Mouse (Mus musculus): Measurements from ENCODE around the gene Anapc16.

DNA sequence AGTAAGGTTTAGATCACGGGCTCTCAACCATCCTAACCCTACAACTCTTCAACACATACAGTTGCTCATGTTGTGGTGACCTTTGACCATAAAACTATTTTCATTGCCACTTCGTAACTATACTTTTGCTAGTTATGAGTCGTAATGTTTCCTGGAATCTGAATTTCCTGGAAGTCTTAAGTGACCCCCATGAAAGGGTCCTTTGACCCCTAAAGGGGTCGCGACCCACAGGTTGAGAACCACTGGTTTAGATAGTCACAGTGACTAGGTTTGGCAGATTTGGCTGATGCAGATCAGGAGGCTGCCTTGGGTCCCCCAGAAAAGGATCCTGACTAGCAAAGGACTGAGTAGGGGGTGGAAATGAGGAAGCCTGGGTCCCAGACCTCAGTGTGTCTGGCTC lies 64.3 kb downstream of the Anapc16 start:
- TF ChIP-seq CTCF (conservative IDR thresholded peaks at IDR 0.05; ENCODE audit: insufficient read depth, insufficient read length, low read depth, low read length) (no peak), POLR2A (IDR thresholded peaks at IDR 0.05; ENCODE audit: low read depth, low read length) (no peak)
